14 mouse cellular contexts compared by ENCODE assay signal in genomic region chr15:102450928-102451327, GRCm38 (mm10). TPM values are rescaled to one million over a fixed set of nuclear protein-coding genes. Genes with fewer than 3 reads are reported as not detected.
A peak's percentile ranks its signal among the peaks of the same experiment; 100 is the strongest.
DNase-seq lines count a peak whose midpoint lies in the region; ATAC-seq and TF ChIP-seq lines count a peak whose summit lies in the region.
"Had no signal": no experiment of that assay in that cellular context is flagged by ENCODE, and none has a peak within 500 bp of the region (broad histone marks: within the 10 kb centered on the region; RNA-seq: fewer than 3 reads in every experiment).

No protein-coding gene starts in this region.

- TF ChIP-seq RAD21 in MEL (IDR thresholded peaks at IDR 0.05; ENCODE audit: low read depth, low read length), result no peak

- no peaks in the 10 kb centered on the region; the same call in 1 of the 2 replicates for H3K79me2 ChIP-seq in MEL (ENCODE audit: control insufficient read depth, insufficient read depth, low read length, poor library complexity)

- ATAC-seq in intestine, embryonic 14.5 days (replicated peaks; ENCODE audit: low FRiP score, low TSS enrichment, low read depth), result 0 out of 2 replicates have a peak, but pooled peaks have one; percentile 34
- 0 out of 2 replicates have a peak, but pooled peaks have one; percentile 32 for ATAC-seq in liver, embryonic 15.5 days (ENCODE audit: insufficient read depth)
- ATAC-seq in erythroid progenitor cell, adult 5-6 weeks (replicated peaks; ENCODE audit: low FRiP score, poor library complexity, severe bottlenecking), result no peak

- H3K4me2 ChIP-seq in intestine, embryonic 14.5 days (ENCODE audit: low read length), result no peak overlapping the region
- peak overlapping the region; percentile 23; the same call in 1 of the 2 replicates for H3K4me2 ChIP-seq in liver, embryonic 15.5 days
- H3K4me2 ChIP-seq: hindbrain, embryonic 15.5 days had no signal

- no peak for TF ChIP-seq EP300 in MEL (IDR thresholded peaks at IDR 0.05; ENCODE audit: low read depth in 1 of 2, low read length in 2 of 2)

- no peaks in the 10 kb centered on the region for H3K27me3 ChIP-seq in MEL (ENCODE audit: control insufficient read depth in 1 of 2, insufficient read depth in 2 of 2, low read length in 2 of 2)
- no peaks in the 10 kb centered on the region for H3K27me3 ChIP-seq in intestine, embryonic 14.5 days (replicated peaks; ENCODE audit: control insufficient read depth, insufficient read depth, low read length)
- H3K27me3 ChIP-seq in liver, embryonic 15.5 days, result no peaks in the 10 kb centered on the region; the same call in none of the 2 replicates
- H3K27me3 ChIP-seq: hindbrain, embryonic 15.5 days had no signal

- no peak overlapping the region for H3K27ac ChIP-seq in MEL (ENCODE audit: control insufficient read depth, low read depth, low read length)
- H3K27ac ChIP-seq in intestine, embryonic 14.5 days (ENCODE audit: low read depth), result no peak overlapping the region
- 0 out of 2 replicates have a peak overlapping the region, but pooled peaks have one; percentile 38 for H3K27ac ChIP-seq in liver, embryonic 15.5 days (replicated peaks)
- H3K27ac ChIP-seq: hindbrain, embryonic 15.5 days had no signal

- no peaks in the 10 kb centered on the region for H3K9me3 ChIP-seq in MEL (replicated peaks; ENCODE audit: insufficient read depth, low read length)
- H3K9me3 ChIP-seq in intestine, embryonic 14.5 days (ENCODE audit: control insufficient read depth, low read length), result no peaks in the 10 kb centered on the region
- H3K9me3 ChIP-seq in liver, embryonic 15.5 days (replicated peaks), result no peaks in the 10 kb centered on the region
- H3K9me3 ChIP-seq: hindbrain, embryonic 15.5 days had no signal

- H3K4me3 ChIP-seq in MEL (ENCODE audit: control insufficient read depth in 1 of 2, insufficient read depth in 1 of 2, low read depth in 2 of 2, low read length in 2 of 2), result no peak overlapping the region
- no peak overlapping the region for H3K4me3 ChIP-seq in intestine, embryonic 14.5 days (ENCODE audit: low read depth, low read length)
- 0 out of 2 replicates have a peak overlapping the region, but pooled peaks have one; percentile 4 for H3K4me3 ChIP-seq in liver, embryonic 15.5 days (replicated peaks)
- H3K4me3 ChIP-seq: hindbrain, embryonic 15.5 days had no signal

- DNase-seq in 3T3-L1 (ENCODE audit: low read depth, low spot score) (peak; percentile 51), MEL (ENCODE audit: low read depth, low spot score) (no peak)
- no peak for DNase-seq in intestine, embryonic 14.5 days (ENCODE audit: low spot score)
- DNase-seq in c-Kit-positive CD71-positive TER-119-positive erythroid progenitor cells, embryonic 14.5 days (ENCODE audit: low spot score), result no peak
- DNase-seq in heart, adult 8-10 months (ENCODE audit: low spot score), result no peak
- DNase-seq in layer of hippocampus, postnatal 14 days (ENCODE audit: low spot score in 2 of 2), result no peak
- DNase-seq: cerebellum, adult 2 months; thymus, adult 18-20 months had no signal

- H3K9ac ChIP-seq in MEL (ENCODE audit: control insufficient read depth, low read depth, low read length, poor library complexity, severe bottlenecking), result no peak overlapping the region
- no peak overlapping the region for H3K9ac ChIP-seq in intestine, embryonic 14.5 days (ENCODE audit: low read length)
- H3K9ac ChIP-seq in liver, embryonic 15.5 days, result no peak overlapping the region
- H3K9ac ChIP-seq: hindbrain, embryonic 15.5 days had no signal

- no peak for TF ChIP-seq CTCF in MEL (IDR thresholded peaks at IDR 0.05 in 2 of 3, conservative IDR thresholded peaks at IDR 0.05 in 1 of 3; ENCODE audit: control insufficient read depth in 1 of 3, insufficient read depth in 1 of 3, low read depth in 2 of 3, low read length in 3 of 3, poor library complexity in 1 of 3, severe bottlenecking in 1 of 3)

- H3K4me1 ChIP-seq in MEL (ENCODE audit: control insufficient read depth in 1 of 2, insufficient read depth in 2 of 2, low read length in 2 of 2), result peaks cover 2 to 16% of the 10 kb centered on the region in 2 experiments; a peak in 3 of 4 replicates
- no peaks in the 10 kb centered on the region for H3K4me1 ChIP-seq in intestine, embryonic 14.5 days (replicated peaks; ENCODE audit: control insufficient read depth, insufficient read depth, low read length)
- H3K4me1 ChIP-seq in liver, embryonic 15.5 days (replicated peaks), result peaks cover 10% of the 10 kb centered on the region; the same call in 1 of the 2 replicates
- H3K4me1 ChIP-seq: hindbrain, embryonic 15.5 days had no signal

- H3K36me3 ChIP-seq in MEL (ENCODE audit: control insufficient read depth in 1 of 2, insufficient read depth in 2 of 2, low read length in 2 of 2), result peaks cover 0 to 6% of the 10 kb centered on the region in 2 experiments; a peak in 1 of 4 replicates
- no peaks in the 10 kb centered on the region for H3K36me3 ChIP-seq in intestine, embryonic 14.5 days (ENCODE audit: control insufficient read depth, insufficient read depth, low read length)
- no peaks in the 10 kb centered on the region for H3K36me3 ChIP-seq in liver, embryonic 15.5 days (replicated peaks)
- H3K36me3 ChIP-seq: hindbrain, embryonic 15.5 days had no signal

- WGBS in intestine, embryonic 14.5 days, result 32% methylated on average over 7 of the region's 7 CpGs
- WGBS in liver, embryonic 15.5 days (ENCODE audit: insufficient replicate concordance), result 30% methylated on average over 7 of the region's 7 CpGs

- TF ChIP-seq POLR2A in MEL (IDR thresholded peaks at IDR 0.05; ENCODE audit: control insufficient read depth in 1 of 2, insufficient read depth in 1 of 2, low read depth in 1 of 2, low read length in 2 of 2, poor library complexity in 1 of 2), result no peak

TF ChIP-seq in MEL, 35 proteins besides CTCF, POLR2A, EP300 and RAD21 (continues in another document):
- TF ChIP-seq ETS1 (IDR thresholded peaks at IDR 0.05; ENCODE audit: low read depth, low read length) (no peak), E2F4 (IDR thresholded peaks at IDR 0.05; ENCODE audit: borderline replicate concordance, low read depth, low read length) (no peak)

RNA-seq across cellular contexts. Expression of gene Amhr2, which starts 5.8 kb away (rescaled TPM):
- total RNA-seq in MEL (2012; rRNA removed), result 6.9 and 8.0 TPM in 2 replicates
- 10 to 100 TPM in 1 of 2 experiments, not detected in 1; 22.7 TPM for polyA plus RNA-seq in MEL (2012; ENCODE audit: insufficient read depth in 1 of 2, insufficient read length in 2 of 2, low read depth in 1 of 2, low replicate concordance in 2 of 2, missing spikeins in 1 of 2)
- 0.81 and 0.97 TPM in 2 replicates for polyA plus RNA-seq in intestine, embryonic 14.5 days (2014; fragmentation: Nextera tagmentation; extraction: Ambion mirVana)
- polyA plus RNA-seq in liver, embryonic 15.5 days (2015; fragmentation: Nextera tagmentation; extraction: Ambion mirVana), result 0.08 and 0.10 TPM in 2 replicates
- under 1 TPM; 0.19 to 1.00 (median 0.63) TPM for total RNA-seq in heart, adult 8-10 months (2022)
- total RNA-seq in erythroid progenitor cell, adult 5-6 weeks (2015; ENCODE audit: low replicate concordance), result not detected in 2 replicates
- total RNA-seq in erythroid progenitor cell, adult 5-6 weeks (2017; ENCODE audit: low replicate concordance), result 3.6 TPM in 1 of 2 replicates, not detected in the other
- total RNA-seq in layer of hippocampus, postnatal 14 days (2021), result under 1 TPM; 0.52 to 0.71 TPM

RNA-seq across cellular contexts. Expression of gene Prr13, which starts 7.9 kb away (rescaled TPM):
- 15.2 and 17.3 TPM in 2 replicates for total RNA-seq in MEL (2012; rRNA removed)
- polyA plus RNA-seq in MEL (2012; ENCODE audit: insufficient read depth in 1 of 2, insufficient read length in 2 of 2, low read depth in 1 of 2, low replicate concordance in 2 of 2, missing spikeins in 1 of 2), result 10 to 100 TPM in 1 of 2 experiments, not detected in 1; 73.3 TPM
- polyA plus RNA-seq in intestine, embryonic 14.5 days (2014; fragmentation: Nextera tagmentation; extraction: Ambion mirVana), result 132 and 141 TPM in 2 replicates
- polyA plus RNA-seq in liver, embryonic 15.5 days (2015; fragmentation: Nextera tagmentation; extraction: Ambion mirVana), result 106 and 115 TPM in 2 replicates
- total RNA-seq in heart, adult 8-10 months (2022), result 10 to 100 TPM; 18.7 to 25.3 (median 22.0) TPM
- 45.4 and 56.6 TPM in 2 replicates for total RNA-seq in erythroid progenitor cell, adult 5-6 weeks (2015; ENCODE audit: low replicate concordance)
- total RNA-seq in erythroid progenitor cell, adult 5-6 weeks (2017; ENCODE audit: low replicate concordance), result 18.6 and 49.4 TPM in 2 replicates
- total RNA-seq in layer of hippocampus, postnatal 14 days (2021), result 10 to 100 TPM; 23.1 to 25.0 TPM

RNA-seq across cellular contexts. Expression of gene Pcbp2, which starts 19.4 kb away (rescaled TPM):
- 359 and 427 TPM in 2 replicates for total RNA-seq in MEL (2012; rRNA removed)
- polyA plus RNA-seq in MEL (2012; ENCODE audit: insufficient read depth in 1 of 2, insufficient read length in 2 of 2, low read depth in 1 of 2, low replicate concordance in 2 of 2, missing spikeins in 1 of 2), result 1,000 to 10,000 TPM in 1 of 2 experiments, 100 to 1,000 TPM in 1; 977 to 2,091 TPM
- 275 and 289 TPM in 2 replicates for polyA plus RNA-seq in intestine, embryonic 14.5 days (2014; fragmentation: Nextera tagmentation; extraction: Ambion mirVana)
- polyA plus RNA-seq in liver, embryonic 15.5 days (2015; fragmentation: Nextera tagmentation; extraction: Ambion mirVana), result 64.1 and 73.9 TPM in 2 replicates
- total RNA-seq in heart, adult 8-10 months (2022), result 100 to 1,000 TPM; 452 to 509 (median 465) TPM
- total RNA-seq in erythroid progenitor cell, adult 5-6 weeks (2015; ENCODE audit: low replicate concordance), result 405 and 484 TPM in 2 replicates
- total RNA-seq in erythroid progenitor cell, adult 5-6 weeks (2017; ENCODE audit: low replicate concordance), result 185 and 238 TPM in 2 replicates
- total RNA-seq in layer of hippocampus, postnatal 14 days (2021), result 100 to 1,000 TPM; 438 to 462 TPM

RNA-seq across cellular contexts. Expression of gene Sp1, which starts 45.0 kb away (rescaled TPM):
- total RNA-seq in MEL (2012; rRNA removed), result 16.3 and 22.0 TPM in 2 replicates
- polyA plus RNA-seq in MEL (2012; ENCODE audit: insufficient read depth in 1 of 2, insufficient read length in 2 of 2, low read depth in 1 of 2, low replicate concordance in 2 of 2, missing spikeins in 1 of 2), result 10 to 100 TPM; 47.2 to 92.3 TPM
- 14.4 and 15.8 TPM in 2 replicates for polyA plus RNA-seq in intestine, embryonic 14.5 days (2014; fragmentation: Nextera tagmentation; extraction: Ambion mirVana)
- 3.5 and 3.7 TPM in 2 replicates for polyA plus RNA-seq in liver, embryonic 15.5 days (2015; fragmentation: Nextera tagmentation; extraction: Ambion mirVana)
- total RNA-seq in heart, adult 8-10 months (2022), result 10 to 100 TPM; 31.8 to 43.8 (median 38.7) TPM
- 80.5 and 94.1 TPM in 2 replicates for total RNA-seq in erythroid progenitor cell, adult 5-6 weeks (2015; ENCODE audit: low replicate concordance)
- total RNA-seq in erythroid progenitor cell, adult 5-6 weeks (2017; ENCODE audit: low replicate concordance), result 70.4 and 79.1 TPM in 2 replicates
- 10 to 100 TPM; 22.9 to 28.3 TPM for total RNA-seq in layer of hippocampus, postnatal 14 days (2021)

RNA-seq across cellular contexts. Expression of gene Gm10337, which starts 52.6 kb away (rescaled TPM):
- total RNA-seq in MEL (2012; rRNA removed), result not detected in 2 replicates
- polyA plus RNA-seq in MEL (2012; ENCODE audit: insufficient read depth in 1 of 2, insufficient read length in 2 of 2, low read depth in 1 of 2, low replicate concordance in 2 of 2, missing spikeins in 1 of 2), result not detected
- 3.4 TPM in 1 of 2 replicates, not detected in the other for polyA plus RNA-seq in intestine, embryonic 14.5 days (2014; fragmentation: Nextera tagmentation; extraction: Ambion mirVana)
- polyA plus RNA-seq in liver, embryonic 15.5 days (2015; fragmentation: Nextera tagmentation; extraction: Ambion mirVana), result not detected in 2 replicates
- not detected for total RNA-seq in heart, adult 8-10 months (2022)
- not detected in 2 replicates for total RNA-seq in erythroid progenitor cell, adult 5-6 weeks (2015; ENCODE audit: low replicate concordance)
- not detected in 2 replicates for total RNA-seq in erythroid progenitor cell, adult 5-6 weeks (2017; ENCODE audit: low replicate concordance)
- total RNA-seq in layer of hippocampus, postnatal 14 days (2021), result not detected
- total RNA-seq: left cerebral cortex, postnatal 25 days; midbrain, postnatal 0 days had no signal
- polyA plus RNA-seq: cerebellum, adult 2 months; gonadal fat pad, adult 2 months had no signal
